Mouse (Mus musculus) neural tube, embryonic 15.5 days (tissue): ENCODE results near the gene Olfr459. TPM values are rescaled to one million over a fixed set of nuclear protein-coding genes. Genes with fewer than 3 reads are reported as not detected.

Source experiments
- ATAC-seq: fragments of 200-750 bp; cut with Nextera tagmentation; 2 replicates; pipeline ENCODE4 v1.8.0; 2017; ENCODE audit warnings: mild to moderate bottlenecking, moderate TSS enrichment, moderate library complexity; ENCODE audit not compliant: low FRiP score
- H3K27ac ChIP-seq: fragments of 300-500 bp; sonication (generic); replicated peaks from 2 replicates; pipeline ENCODE4 v1.5.1; 2015; ENCODE audit warnings: mild to moderate bottlenecking, inconsistent platforms
- H3K27me3 ChIP-seq: fragments of 300-500 bp; sonication (generic); replicated peaks from 2 replicates; pipeline ENCODE4 v1.6.1; 2015; ENCODE audit warnings: inconsistent platforms
- H3K36me3 ChIP-seq: fragments of 300-500 bp; sonication (generic); 2 replicates; pipeline ENCODE4 v1.6.1; 2015; ENCODE audit warnings: inconsistent platforms
- H3K4me1 ChIP-seq: fragments of 300-500 bp; sonication (generic); 2 replicates; pipeline ENCODE4 v1.6.1; 2015; ENCODE audit warnings: inconsistent platforms
- H3K4me2 ChIP-seq: fragments of 300-500 bp; sonication (generic); 2 replicates; pipeline ENCODE4 v1.6.1; 2015; ENCODE audit warnings: inconsistent platforms, mild to moderate bottlenecking, moderate library complexity
- H3K4me3 ChIP-seq: fragments of 300-500 bp; sonication (generic); replicated peaks from 2 replicates; pipeline ENCODE4 v1.5.1; 2015; ENCODE audit warnings: mild to moderate bottlenecking, inconsistent platforms
- H3K9ac ChIP-seq: fragments of 300-500 bp; sonication (generic); replicated peaks from 2 replicates; pipeline ENCODE4 v1.6.1; 2015; ENCODE audit warnings: mild to moderate bottlenecking, inconsistent platforms
- H3K9me3 ChIP-seq: fragments of 300-500 bp; sonication (generic); replicated peaks from 2 replicates; pipeline ENCODE4 v1.6.1; 2016; ENCODE audit warnings: inconsistent platforms
- WGBS: fragments of 180-500 bp; shearing (Covaris S2); methylation state at CpG from one replicate; pipeline ENCODE4 v1.1.7; 2015; ENCODE audit warnings: mixed read lengths; 5-methylcytosine and 5-hydroxymethylcytosine counted together
- polyA plus RNA-seq: library from polyadenylated mRNA; unstranded; fragments of >200 nt; fragmentation: Nextera tagmentation; extraction: Ambion mirVana; gene quantifications from 2 replicates; pipeline ENCODE4 v1.2.1, GENCODE M21; 2015

Olfr459 gene
- not detected in 2 replicates for polyA plus RNA-seq

GRCm38 (mm10) chr6:41775077-41775476 lies at the start of gene Olfr459:
Olfr459 (minus strand) TSS chr6:41775177.
- Histone ChIP-seq H3K4me1 (no peaks in the 10 kb centered on the region), H3K9ac (no peak within 1 kb of the TSS), H3K9me3 (no peaks in the 10 kb centered on the region), H3K36me3 (no peaks in the 10 kb centered on the region), H3K27ac (no peak within 1 kb of the TSS), H3K27me3 (no peaks in the 10 kb centered on the region), H3K4me2 (no peak within 1 kb of the TSS), H3K4me3 (no peak within 1 kb of the TSS)
- ATAC-seq: no peak
- WGBS: 92% methylated on average over 7 of the region's 7 CpGs

GRCm38 (mm10) chr6:41824086-41824485 lies 49.1 kb upstream of the Olfr459 start:
- Histone ChIP-seq H3K4me2 (no peak overlapping the region), H3K27me3 (no peaks in the 10 kb centered on the region), H3K4me1 (no peaks in the 10 kb centered on the region), H3K9me3 (no peaks in the 10 kb centered on the region), H3K4me3 (no peak overlapping the region), H3K9ac (no peak overlapping the region), H3K27ac (no peak overlapping the region), H3K36me3 (no peaks in the 10 kb centered on the region)
- no peak for ATAC-seq

- peak; percentile 59; the same call in 1 of the 2 replicates for ATAC-seq
- no peaks in the 10 kb centered on the region for H3K27me3 ChIP-seq
- no peak overlapping the region for H3K4me3 ChIP-seq
- H3K9me3 ChIP-seq: no peaks in the 10 kb centered on the region
- H3K27ac ChIP-seq: no peak overlapping the region
- H3K36me3 ChIP-seq: no peaks in the 10 kb centered on the region
- H3K9ac ChIP-seq: no peak overlapping the region
- no peak overlapping the region for H3K4me2 ChIP-seq
- 72% methylated on average over 2 of the region's 2 CpGs for WGBS
- H3K4me1 ChIP-seq: no peaks in the 10 kb centered on the region
Measured at GRCm38 (mm10) chr6:41786700-41787099, 11.7 kb upstream of the Olfr459 start.

GRCm38 (mm10) chr6:41775721-41776120 lies 744 bp upstream of the Olfr459 start:
- WGBS: 70% methylated on average over 6 of the region's 6 CpGs
- no peaks in the 10 kb centered on the region for H3K9me3 ChIP-seq
- H3K9ac ChIP-seq: no peak overlapping the region
- H3K4me1 ChIP-seq: no peaks in the 10 kb centered on the region
- H3K36me3 ChIP-seq: no peaks in the 10 kb centered on the region
- no peak overlapping the region for H3K27ac ChIP-seq
- no peak overlapping the region for H3K4me3 ChIP-seq
- H3K27me3 ChIP-seq: no peaks in the 10 kb centered on the region
- ATAC-seq: no peak
- no peak overlapping the region for H3K4me2 ChIP-seq

- Histone ChIP-seq H3K9me3 (no peaks in the 10 kb centered on the region), H3K36me3 (no peaks in the 10 kb centered on the region), H3K4me2 (no peak overlapping the region), H3K4me1 (no peaks in the 10 kb centered on the region), H3K27me3 (no peaks in the 10 kb centered on the region), H3K4me3 (no peak overlapping the region), H3K9ac (no peak overlapping the region), H3K27ac (no peak overlapping the region)
- ATAC-seq: no peak
- WGBS: 74% methylated on average over 1 of the region's 1 CpGs
Measured at GRCm38 (mm10) chr6:41769872-41770271, 5.1 kb downstream of the Olfr459 start.

GRCm38 (mm10) chr6:41764306-41764705 lies 10.7 kb downstream of the Olfr459 start:
- no peak overlapping the region for H3K9ac ChIP-seq
- no peaks in the 10 kb centered on the region for H3K4me1 ChIP-seq
- 95% methylated on average over 5 of the region's 5 CpGs for WGBS
- no peak overlapping the region for H3K27ac ChIP-seq
- H3K4me2 ChIP-seq: no peak overlapping the region
- no peaks in the 10 kb centered on the region for H3K36me3 ChIP-seq
- ATAC-seq: no peak
- H3K9me3 ChIP-seq: no peaks in the 10 kb centered on the region
- H3K27me3 ChIP-seq: no peaks in the 10 kb centered on the region
- H3K4me3 ChIP-seq: no peak overlapping the region

GRCm38 (mm10) chr6:41762370-41762757 lies 12.6 kb downstream of the Olfr459 start:
- no peaks in the 10 kb centered on the region for H3K4me1 ChIP-seq
- 76% methylated on average over 1 of the region's 1 CpGs for WGBS
- no peaks in the 10 kb centered on the region for H3K36me3 ChIP-seq
- H3K4me2 ChIP-seq: no peak overlapping the region
- H3K9me3 ChIP-seq: no peaks in the 10 kb centered on the region
- H3K27me3 ChIP-seq: no peaks in the 10 kb centered on the region
- no peak overlapping the region for H3K4me3 ChIP-seq
- H3K9ac ChIP-seq: no peak overlapping the region
- H3K27ac ChIP-seq: no peak overlapping the region
- ATAC-seq: peak; percentile 23; the same call in 1 of the 2 replicates

- H3K4me2 ChIP-seq: no peak overlapping the region
- 5% methylated on average over 1 of the region's 1 CpGs for WGBS
Measured at GRCm38 (mm10) chr6:41761702-41762369, 13.1 kb downstream of the Olfr459 start.

GRCm38 (mm10) chr6:41759618-41760017 lies 15.4 kb downstream of the Olfr459 start:
- Histone ChIP-seq H3K36me3 (no peaks in the 10 kb centered on the region), H3K9me3 (no peaks in the 10 kb centered on the region), H3K9ac (no peak overlapping the region), H3K27me3 (no peaks in the 10 kb centered on the region), H3K27ac (no peak overlapping the region), H3K4me1 (no peaks in the 10 kb centered on the region), H3K4me2 (no peak overlapping the region), H3K4me3 (no peak overlapping the region)
- 93% methylated on average over 2 of the region's 2 CpGs for WGBS
- no peak for ATAC-seq

More at GRCm38 (mm10) chr6:41761702-41762369, 13.1 kb downstream of the Olfr459 start:
- H3K4me1 ChIP-seq: no peaks in the 10 kb centered on the region
- no peaks in the 10 kb centered on the region for H3K9me3 ChIP-seq
- no peaks in the 10 kb centered on the region for H3K27me3 ChIP-seq
- no peak overlapping the region for H3K27ac ChIP-seq
- H3K9ac ChIP-seq: no peak overlapping the region
- H3K4me3 ChIP-seq: no peak overlapping the region
- no peaks in the 10 kb centered on the region for H3K36me3 ChIP-seq
- ATAC-seq: peak; percentile 92

- H3K4me3 ChIP-seq: no peak overlapping the region
- H3K4me1 ChIP-seq: no peaks in the 10 kb centered on the region
- no peaks in the 10 kb centered on the region for H3K27me3 ChIP-seq
- no peak overlapping the region for H3K4me2 ChIP-seq
- H3K27ac ChIP-seq: no peak overlapping the region
- no peak for ATAC-seq
- WGBS: 97% methylated on average over 1 of the region's 1 CpGs
- no peaks in the 10 kb centered on the region for H3K9me3 ChIP-seq
- H3K9ac ChIP-seq: no peak overlapping the region
- H3K36me3 ChIP-seq: no peaks in the 10 kb centered on the region
Measured at GRCm38 (mm10) chr6:41758421-41758820, 16.6 kb downstream of the Olfr459 start.

- Histone ChIP-seq H3K27me3 (no peaks in the 10 kb centered on the region), H3K4me1 (no peaks in the 10 kb centered on the region), H3K27ac (no peak overlapping the region), H3K4me2 (no peak overlapping the region), H3K36me3 (no peaks in the 10 kb centered on the region), H3K4me3 (no peak overlapping the region), H3K9me3 (no peaks in the 10 kb centered on the region), H3K9ac (no peak overlapping the region)
- 75% methylated on average over 3 of the region's 3 CpGs for WGBS
- no peak for ATAC-seq
Measured at GRCm38 (mm10) chr6:41757199-41757598, 17.8 kb downstream of the Olfr459 start.

- Histone ChIP-seq H3K4me3 (no peak overlapping the region), H3K27ac (no peak overlapping the region), H3K4me1 (no peaks in the 10 kb centered on the region), H3K9me3 (no peaks in the 10 kb centered on the region), H3K27me3 (no peaks in the 10 kb centered on the region), H3K4me2 (no peak overlapping the region), H3K9ac (no peak overlapping the region), H3K36me3 (no peaks in the 10 kb centered on the region)
- no peak for ATAC-seq
- 71% methylated on average over 6 of the region's 6 CpGs for WGBS
Measured at GRCm38 (mm10) chr6:41754626-41755025, 20.4 kb downstream of the Olfr459 start.
